18 mouse cellular contexts compared by ENCODE assay signal in the genomic region with DNA sequence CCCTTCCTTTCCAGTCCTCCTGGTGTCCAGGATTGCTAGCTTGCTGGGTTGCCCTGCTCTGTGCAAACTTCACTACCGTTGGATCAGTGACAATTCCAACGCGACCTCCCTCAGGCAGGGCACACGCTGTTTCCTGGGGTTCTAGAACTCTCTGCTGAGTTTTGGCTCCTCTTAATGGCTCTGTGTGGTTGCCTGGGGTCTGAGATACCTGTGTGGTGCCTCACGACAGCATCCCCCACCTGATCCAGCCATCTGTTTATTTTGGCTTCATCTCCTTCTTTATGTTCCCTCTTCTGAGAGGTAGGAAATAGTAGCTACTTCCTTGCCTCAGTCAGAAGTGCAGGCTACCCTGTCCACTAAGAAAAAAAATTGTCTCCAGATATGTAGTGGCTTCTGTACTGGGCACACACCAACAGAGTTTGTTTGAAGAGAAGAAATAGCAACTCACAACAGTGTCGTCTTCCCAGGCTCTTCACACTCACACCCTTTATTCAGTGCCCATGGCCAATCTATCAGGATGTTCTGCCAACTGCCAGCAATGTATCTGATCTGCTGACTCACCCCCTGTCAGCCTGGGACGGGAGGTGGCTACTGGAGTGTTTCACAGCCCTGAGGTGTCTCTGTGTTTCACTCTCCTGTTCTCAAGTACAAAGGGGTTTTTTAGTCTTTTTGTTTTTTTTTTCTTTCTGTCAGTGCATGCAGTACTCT.
DNase-seq lines count a peak whose midpoint lies in the region; ATAC-seq lines count a peak whose summit lies in the region.
"Had no signal": no experiment of that assay in that cellular context is flagged by ENCODE, and none has a peak within 500 bp of the region (broad histone marks: within the 10 kb centered on the region; RNA-seq: fewer than 3 reads in every experiment).

No protein-coding gene starts in this region.

- no peak overlapping the region for H3K27ac ChIP-seq in hindbrain, embryonic 16.5 days (ENCODE audit: low read depth, low read length)
- H3K27ac ChIP-seq in hindbrain, embryonic 10.5 days = no peak overlapping the region
- H3K27ac ChIP-seq in forebrain, embryonic 12.5 days = no peak overlapping the region
- H3K27ac ChIP-seq: embryonic facial prominence, embryonic 12.5 days; forebrain, embryonic 10.5 days; heart, embryonic 10.5 days; left cerebral cortex, adult 2 months; liver, embryonic 12.5 days had no signal

- ATAC-seq in hindbrain, embryonic 16.5 days = peak; percentile 54; the same call in 1 of the 2 replicates
- 0 out of 2 replicates have a peak, but pooled peaks have one; percentile 30 for ATAC-seq in granulocyte monocyte progenitor cell, adult 5-6 weeks (replicated peaks; ENCODE audit: poor library complexity, severe bottlenecking)
- ATAC-seq in forebrain, embryonic 12.5 days (ENCODE audit: low FRiP score) = no peak
- ATAC-seq: CD4-positive, CD25-positive, alpha-beta regulatory T cell, adult 4 months; liver, embryonic 12.5 days had no signal

- H3K4me1 ChIP-seq in hindbrain, embryonic 16.5 days (ENCODE audit: control insufficient read depth, insufficient read depth, low read depth, low read length) = no peaks in the 10 kb centered on the region
- peaks cover 12% of the 10 kb centered on the region; the same call in 1 of the 2 replicates for H3K4me1 ChIP-seq in hindbrain, embryonic 10.5 days (replicated peaks)
- peaks cover 5% of the 10 kb centered on the region; the same call in 1 of the 2 replicates for H3K4me1 ChIP-seq in forebrain, embryonic 12.5 days
- H3K4me1 ChIP-seq: liver, embryonic 12.5 days had no signal

- no peak overlapping the region for H3K9ac ChIP-seq in hindbrain, embryonic 16.5 days (ENCODE audit: low read depth, low read length)
- H3K9ac ChIP-seq in forebrain, embryonic 12.5 days = no peak overlapping the region
- H3K9ac ChIP-seq: embryonic facial prominence, embryonic 12.5 days; liver, embryonic 12.5 days had no signal

- no peak overlapping the region for H3K4me2 ChIP-seq in hindbrain, embryonic 16.5 days (ENCODE audit: low read length)
- H3K4me2 ChIP-seq in forebrain, embryonic 12.5 days = no peak overlapping the region
- H3K4me2 ChIP-seq: embryonic facial prominence, embryonic 12.5 days; liver, embryonic 12.5 days had no signal

- H3K9me3 ChIP-seq in hindbrain, embryonic 16.5 days (ENCODE audit: control insufficient read depth, low read length) = no peaks in the 10 kb centered on the region
- H3K9me3 ChIP-seq in hindbrain, embryonic 10.5 days = no peaks in the 10 kb centered on the region
- no peaks in the 10 kb centered on the region for H3K9me3 ChIP-seq in forebrain, embryonic 12.5 days
- H3K9me3 ChIP-seq: embryonic facial prominence, embryonic 12.5 days; forebrain, embryonic 10.5 days; heart, embryonic 10.5 days; liver, embryonic 12.5 days had no signal

- no peaks in the 10 kb centered on the region for H3K27me3 ChIP-seq in hindbrain, embryonic 16.5 days (replicated peaks; ENCODE audit: control insufficient read depth, insufficient read depth, low read length)
- no peaks in the 10 kb centered on the region for H3K27me3 ChIP-seq in hindbrain, embryonic 10.5 days (ENCODE audit: insufficient read depth, poor library complexity, severe bottlenecking)
- no peaks in the 10 kb centered on the region for H3K27me3 ChIP-seq in forebrain, embryonic 12.5 days
- H3K27me3 ChIP-seq: embryonic facial prominence, embryonic 12.5 days; liver, embryonic 12.5 days had no signal

- H3K36me3 ChIP-seq in hindbrain, embryonic 16.5 days (ENCODE audit: control insufficient read depth, insufficient read depth, low read length) = no peaks in the 10 kb centered on the region
- H3K36me3 ChIP-seq in hindbrain, embryonic 10.5 days = no peaks in the 10 kb centered on the region
- H3K36me3 ChIP-seq in forebrain, embryonic 12.5 days (replicated peaks) = no peaks in the 10 kb centered on the region
- H3K36me3 ChIP-seq: embryonic facial prominence, embryonic 12.5 days; forebrain, embryonic 10.5 days; heart, embryonic 10.5 days; liver, embryonic 12.5 days had no signal

- no peak for DNase-seq in hindbrain, embryonic 10.5 days (ENCODE audit: low spot score)
- DNase-seq in MN1 (ENCODE audit: low spot score) = peak; percentile 52
- peak; percentile 74 for DNase-seq in cerebellum, adult 11-12 months
- DNase-seq in urinary bladder, postnatal 14 days (ENCODE audit: low spot score) = no peak
- no peak for DNase-seq in spleen, postnatal 14 days (ENCODE audit: low spot score in 2 of 2)
- DNase-seq: heart, postnatal 36 days; kidney, adult 11 months; lung, postnatal 4 days; thymus, postnatal 25 days had no signal

- 59% methylated on average over 7 of the region's 7 CpGs for WGBS in hindbrain, embryonic 16.5 days
- WGBS in hindbrain, embryonic 10.5 days = 78% methylated on average over 7 of the region's 7 CpGs
- WGBS in forebrain, embryonic 12.5 days = 70% methylated on average over 7 of the region's 7 CpGs

- H3K4me3 ChIP-seq in hindbrain, embryonic 16.5 days (ENCODE audit: low read length) = no peak overlapping the region
- no peak overlapping the region for H3K4me3 ChIP-seq in hindbrain, embryonic 10.5 days
- no peak overlapping the region for H3K4me3 ChIP-seq in forebrain, embryonic 12.5 days (replicated peaks)
- H3K4me3 ChIP-seq: embryonic facial prominence, embryonic 12.5 days; forebrain, embryonic 10.5 days; heart, embryonic 10.5 days; left cerebral cortex, adult 2 months; liver, embryonic 12.5 days had no signal

Comparison
In these comparisons a context has a peak if more than half of its experiments do, and no peak if none do; other contexts are left out.
1. DNase-seq: peak in MN1 (single experiment) and cerebellum, adult 11-12 months (single experiment); none in hindbrain, embryonic 10.5 days (single experiment), urinary bladder, postnatal 14 days (single experiment) and spleen, postnatal 14 days (0 of 2).